Mouse (Mus musculus) cerebellum, adult (tissue): ENCODE data around the gene Kcnh8.
A peak's percentile ranks its signal among the peaks of the same experiment; 100 is the strongest.

Source experiments
- ATAC-seq: cut with Nextera tagmentation; 2 replicates; pipeline ENCODE4 v1.9.2; 2017; ENCODE audit warnings: mild to moderate bottlenecking, moderate library complexity, mixed read lengths; ENCODE audit not compliant: insufficient number of reproducible peaks, low FRiP score, low TSS enrichment

Kcnh8 gene

GRCm38 (mm10) chr17:52810773-52811172 is 208.3 kb downstream of the Kcnh8 start:
- no peak for ATAC-seq

- ATAC-seq: no peak
Observed at GRCm38 (mm10) chr17:52819007-52819406, 216.5 kb downstream of the Kcnh8 start.

- no peak for ATAC-seq
Observed at GRCm38 (mm10) chr17:52829678-52830077, 227.2 kb downstream of the Kcnh8 start.

GRCm38 (mm10) chr17:52873195-52873594 is 270.7 kb downstream of the Kcnh8 start:
- ATAC-seq: no peak

- no peak for ATAC-seq
Observed at GRCm38 (mm10) chr17:52878964-52879363, 276.5 kb downstream of the Kcnh8 start.

GRCm38 (mm10) chr17:52880051-52880450 is 277.5 kb downstream of the Kcnh8 start:
- ATAC-seq: peak; percentile 61; the same call in 1 of the 2 replicates

- no peak for ATAC-seq
Observed at GRCm38 (mm10) chr17:52885210-52885609, 282.7 kb downstream of the Kcnh8 start.

- no peak for ATAC-seq
Observed at GRCm38 (mm10) chr17:52920519-52921106, 318.1 kb downstream of the Kcnh8 start.

- no peak for ATAC-seq
Observed at GRCm38 (mm10) chr17:52943966-52944365, 341.5 kb downstream of the Kcnh8 start.

GRCm38 (mm10) chr17:52972735-52973134 is 370.2 kb downstream of the Kcnh8 start:
- no peak for ATAC-seq

GRCm38 (mm10) chr17:52980958-52981357 is 378.4 kb downstream of the Kcnh8 start:
- ATAC-seq: no peak
